Mouse (Mus musculus): ENCODE results near the gene Tomm6. TPM values are rescaled to one million over a fixed set of nuclear protein-coding genes. Genes with fewer than 3 reads are reported as not detected.

The Tomm6 gene
- polyA plus RNA-seq, 1 experiment from 2014 or later: 213 TPM

DNA sequence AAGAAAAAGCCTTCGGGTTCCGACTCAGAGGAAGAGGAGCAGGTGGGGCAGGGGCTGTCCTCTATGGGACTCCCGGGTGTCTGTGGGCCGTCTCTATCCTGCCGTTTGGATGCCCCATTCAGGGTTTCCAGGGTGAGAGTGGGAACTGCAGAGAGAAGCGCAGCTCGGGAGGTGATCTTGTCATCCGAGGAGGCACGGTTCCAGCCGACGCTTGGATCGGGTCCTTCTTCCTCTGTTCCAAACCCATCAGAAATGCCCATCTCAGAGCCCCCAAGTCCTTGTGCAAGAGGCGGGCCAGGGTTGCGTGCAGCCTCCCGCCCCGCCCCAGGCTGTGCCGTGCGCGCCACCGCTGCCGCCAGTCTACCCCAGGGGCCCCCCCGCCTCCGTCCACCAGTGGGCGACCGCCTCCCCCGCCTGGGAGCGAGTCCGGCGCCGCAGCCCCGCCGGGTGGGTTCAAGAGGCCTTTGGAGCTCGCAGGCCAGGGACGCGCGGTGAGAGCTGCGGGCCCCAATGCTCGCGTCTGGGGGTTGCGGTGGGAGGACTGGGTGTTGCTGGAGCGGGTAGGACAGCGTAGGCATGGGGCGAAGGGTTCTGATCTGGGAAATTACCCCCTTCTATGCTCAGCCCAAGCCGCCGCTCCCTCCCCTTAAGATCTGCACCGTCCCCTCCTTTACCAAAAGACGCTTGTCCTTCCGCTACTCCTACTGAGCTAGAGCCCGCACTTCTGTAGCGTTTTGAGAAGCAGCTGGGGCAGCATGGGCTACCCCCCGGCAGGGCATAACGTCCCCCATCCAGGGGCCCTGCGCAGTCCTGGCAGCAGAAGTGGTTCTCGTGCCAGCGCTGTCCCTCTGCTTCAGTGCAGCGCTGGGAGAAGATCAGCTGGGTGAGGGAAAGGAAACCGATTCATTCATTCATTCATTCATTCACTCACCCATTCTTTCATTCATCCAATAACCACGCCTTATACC lies 706 bp upstream of the Tomm6 start, which contains the start of gene Frs3:
Frs3 (plus strand) TSS at position 423 of the 968 bp plus-strand sequence.
- peaks cover 23% of the 10 kb centered on the region for H3K4me1 ChIP-seq (ENCODE audit: control insufficient read depth, low read depth, low read length)
- H3K4me2 ChIP-seq (ENCODE audit: low read depth, low read length): peak within 1 kb of the TSS; percentile 95
- peak within 1 kb of the TSS; percentile 77 for H3K9ac ChIP-seq (ENCODE audit: low read depth, low read length)
- peak within 1 kb of the TSS; percentile 79 for H3K27ac ChIP-seq (ENCODE audit: low read length)
- H3K4me3 ChIP-seq (ENCODE audit: low read depth, low read length): peak within 1 kb of the TSS; percentile 83
- no peaks in the 10 kb centered on the region for H3K9me3 ChIP-seq (replicated peaks; ENCODE audit: control insufficient read depth, low read length)
- peaks cover 3% of the 10 kb centered on the region; the same call in 1 of the 2 replicates for H3K36me3 ChIP-seq (ENCODE audit: control insufficient read depth, insufficient read depth)
- H3K27me3 ChIP-seq (ENCODE audit: control insufficient read depth, insufficient read depth, low read depth, low read length): no peaks in the 10 kb centered on the region; the same call in 1 of the 2 replicates
- peak; percentile 57 for ATAC-seq (ENCODE audit: low read depth)
- WGBS (ENCODE audit: insufficient replicate concordance): 1% methylated on average over 58 of the region's 58 CpGs

DNA sequence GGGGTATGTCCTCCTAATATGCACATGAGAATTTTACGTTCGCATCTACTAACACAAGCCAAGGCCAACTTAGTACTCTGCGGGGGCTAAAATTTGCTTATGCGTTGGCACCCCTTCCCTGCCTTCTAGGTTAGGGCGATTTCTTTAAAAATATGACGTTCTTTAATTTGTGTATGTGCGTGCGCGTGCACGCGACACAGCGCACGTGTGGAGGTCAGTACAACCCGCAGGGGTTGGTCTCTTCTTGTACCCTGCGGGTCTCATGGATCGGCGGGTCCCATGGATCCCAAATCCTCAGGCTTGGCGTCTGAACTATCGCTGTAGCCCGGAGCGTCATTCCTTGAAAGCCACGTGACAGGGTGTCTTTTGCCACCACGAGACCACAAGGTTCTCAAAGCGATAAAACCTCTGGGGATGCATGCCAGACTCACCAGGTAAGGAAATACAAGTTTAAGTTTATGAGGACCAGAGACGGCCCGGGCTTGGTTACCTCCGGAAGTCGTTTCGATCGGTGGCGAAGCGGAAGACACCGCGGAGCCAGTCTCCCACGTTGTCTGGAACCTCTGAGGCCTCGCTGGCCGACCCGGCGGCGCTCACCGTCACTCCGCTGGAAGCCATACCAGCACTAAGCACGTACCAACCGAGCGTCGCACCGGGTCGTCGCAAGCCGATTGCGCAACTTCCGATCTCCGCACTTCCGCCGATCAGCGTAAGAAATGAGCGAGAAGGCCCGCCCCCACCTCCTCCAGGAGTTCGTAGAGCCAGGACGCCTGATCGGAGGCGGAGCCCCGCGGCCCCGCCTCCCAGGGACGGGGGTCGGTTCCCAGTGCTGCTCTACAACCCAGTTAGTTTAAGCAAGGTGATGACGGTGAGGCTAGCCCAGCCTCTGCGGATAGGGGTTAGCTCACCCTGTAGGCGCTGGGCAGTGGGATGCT lies 510 bp downstream of the Tomm6 start:
- WGBS (ENCODE audit: insufficient replicate concordance): under 1% methylated on average over 70 of the region's 70 CpGs
- H3K36me3 ChIP-seq (ENCODE audit: control insufficient read depth, insufficient read depth): peaks cover 3% of the 10 kb centered on the region; the same call in 1 of the 2 replicates
- peaks cover 21% of the 10 kb centered on the region for H3K4me1 ChIP-seq (ENCODE audit: control insufficient read depth, low read depth, low read length)
- ATAC-seq (ENCODE audit: low read depth): peak; percentile 86
- peak overlapping the region; percentile 79 for H3K27ac ChIP-seq (ENCODE audit: low read length)
- no peaks in the 10 kb centered on the region for H3K9me3 ChIP-seq (replicated peaks; ENCODE audit: control insufficient read depth, low read length)
- H3K9ac ChIP-seq (ENCODE audit: low read depth, low read length): peak overlapping the region; percentile 77
- peak overlapping the region; percentile 95 for H3K4me2 ChIP-seq (ENCODE audit: low read depth, low read length)
- no peaks in the 10 kb centered on the region for H3K27me3 ChIP-seq (ENCODE audit: control insufficient read depth, insufficient read depth, low read depth, low read length)
- peak overlapping the region; percentile 83 for H3K4me3 ChIP-seq (ENCODE audit: low read depth, low read length)

DNA sequence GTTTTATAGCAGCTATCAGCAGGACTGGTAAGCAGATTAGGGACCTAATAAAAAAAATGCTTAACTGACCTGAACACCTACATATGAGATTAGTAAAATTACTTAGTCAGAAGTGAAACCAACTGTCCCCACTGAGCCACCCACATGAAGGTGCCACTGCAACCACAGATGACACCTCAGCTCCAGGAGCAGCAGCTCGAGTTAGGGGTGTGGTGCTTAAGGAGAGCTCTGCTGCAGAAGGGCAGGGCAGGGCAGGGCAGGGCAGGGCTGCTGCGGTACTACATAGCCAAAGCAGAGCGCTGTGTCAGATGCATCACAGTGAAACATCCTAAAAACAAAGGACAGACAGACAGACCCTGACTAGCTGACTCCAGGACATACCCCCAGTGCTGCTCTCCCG lies 5.3 kb downstream of the Tomm6 start:
- ATAC-seq (ENCODE audit: low read depth): no peak
- H3K9me3 ChIP-seq (replicated peaks; ENCODE audit: control insufficient read depth, low read length): no peaks in the 10 kb centered on the region
- no peaks in the 10 kb centered on the region for H3K27me3 ChIP-seq (ENCODE audit: control insufficient read depth, insufficient read depth, low read depth, low read length)
- H3K9ac ChIP-seq (ENCODE audit: low read depth, low read length): no peak overlapping the region
- H3K4me2 ChIP-seq (ENCODE audit: low read depth, low read length): no peak overlapping the region
- H3K36me3 ChIP-seq (ENCODE audit: control insufficient read depth, insufficient read depth): peaks cover 24% of the 10 kb centered on the region
- H3K4me3 ChIP-seq (ENCODE audit: low read depth, low read length): no peak overlapping the region
- WGBS (ENCODE audit: insufficient replicate concordance): 56% methylated on average over 4 of the region's 4 CpGs
- peaks cover 13% of the 10 kb centered on the region for H3K4me1 ChIP-seq (ENCODE audit: control insufficient read depth, low read depth, low read length)
- H3K27ac ChIP-seq (ENCODE audit: low read length): no peak overlapping the region

DNA sequence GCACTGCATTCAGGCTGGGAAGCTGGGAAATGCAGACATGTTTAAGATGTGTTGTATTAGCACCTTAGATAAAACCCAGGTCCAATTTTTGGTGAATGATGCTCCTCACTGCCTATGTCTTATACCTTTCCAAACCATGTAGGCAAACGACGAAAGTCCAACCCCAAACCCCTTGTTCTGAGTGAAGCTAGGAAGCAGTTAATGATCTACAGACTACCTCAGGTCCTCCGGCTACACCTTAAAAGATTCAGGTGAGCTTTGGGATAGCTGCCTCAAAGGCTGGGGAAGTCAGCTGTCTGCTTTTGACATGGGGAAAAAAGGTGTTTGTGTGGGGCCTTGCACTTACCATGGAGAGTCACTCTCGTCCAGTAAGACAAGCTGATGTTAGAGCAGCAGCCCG lies 9.5 kb downstream of the Tomm6 start:
- Histone ChIP-seq H3K4me3 (ENCODE audit: low read depth, low read length) (no peak overlapping the region), H3K36me3 (ENCODE audit: control insufficient read depth, insufficient read depth) (peaks cover 25% of the 10 kb centered on the region), H3K9ac (ENCODE audit: low read depth, low read length) (no peak overlapping the region), H3K27ac (ENCODE audit: low read length) (no peak overlapping the region), H3K27me3 (ENCODE audit: control insufficient read depth, insufficient read depth, low read depth, low read length) (no peaks in the 10 kb centered on the region), H3K4me1 (ENCODE audit: control insufficient read depth, low read depth, low read length) (no peaks in the 10 kb centered on the region), H3K9me3 (replicated peaks; ENCODE audit: control insufficient read depth, low read length) (no peaks in the 10 kb centered on the region), H3K4me2 (ENCODE audit: low read depth, low read length) (no peak overlapping the region)
- 80% methylated on average over 5 of the region's 5 CpGs for WGBS (ENCODE audit: insufficient replicate concordance)
- ATAC-seq (ENCODE audit: low read depth): no peak

DNA sequence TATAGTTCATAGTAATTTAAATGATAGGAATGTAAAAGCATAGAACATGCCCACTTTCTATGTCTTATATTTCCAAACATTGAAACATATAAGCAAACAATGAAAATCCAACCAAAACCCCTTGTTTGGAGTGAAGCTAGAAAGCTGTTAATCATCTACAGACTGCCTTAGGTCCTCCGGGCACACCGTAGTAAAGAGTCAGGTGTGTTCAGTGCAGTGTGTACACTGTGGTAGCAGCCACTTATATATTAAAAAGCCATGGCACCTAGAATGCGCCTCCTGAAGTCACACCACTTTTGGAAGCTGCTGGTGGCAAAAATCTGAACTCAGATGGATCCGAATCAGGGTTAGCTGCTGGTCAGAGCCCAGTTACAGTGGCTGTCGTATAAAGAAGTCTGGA lies 9.9 kb downstream of the Tomm6 start:
- Histone ChIP-seq H3K4me3 (ENCODE audit: low read depth, low read length) (no peak overlapping the region), H3K27me3 (ENCODE audit: control insufficient read depth, insufficient read depth, low read depth, low read length) (no peaks in the 10 kb centered on the region), H3K4me1 (ENCODE audit: control insufficient read depth, low read depth, low read length) (no peaks in the 10 kb centered on the region), H3K27ac (ENCODE audit: low read length) (no peak overlapping the region), H3K4me2 (ENCODE audit: low read depth, low read length) (no peak overlapping the region), H3K9ac (ENCODE audit: low read depth, low read length) (no peak overlapping the region), H3K36me3 (ENCODE audit: control insufficient read depth, insufficient read depth) (peaks cover 25% of the 10 kb centered on the region), H3K9me3 (replicated peaks; ENCODE audit: control insufficient read depth, low read length) (no peaks in the 10 kb centered on the region)
- 82% methylated on average over 5 of the region's 5 CpGs for WGBS (ENCODE audit: insufficient replicate concordance)
- ATAC-seq (ENCODE audit: low read depth): peak; percentile 81

DNA sequence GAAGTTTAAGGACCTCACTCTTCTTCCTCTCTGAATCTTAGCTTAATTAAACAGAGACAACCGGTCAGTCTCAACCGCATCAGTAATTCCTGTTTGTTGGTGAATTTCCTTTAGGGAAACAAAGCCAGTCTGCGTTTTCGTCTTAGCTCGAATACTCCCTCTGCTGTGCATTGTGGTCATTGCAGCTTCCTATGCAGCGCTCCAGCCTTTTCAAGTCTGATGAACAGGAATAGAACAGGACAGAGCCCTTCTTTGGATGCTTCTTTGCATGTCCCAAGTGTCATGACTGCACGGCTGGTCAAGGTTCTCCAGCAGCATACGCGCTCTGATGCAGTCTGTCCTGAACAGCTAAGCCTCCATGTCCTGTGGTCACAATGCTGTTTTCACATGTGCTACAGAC lies 11.6 kb downstream of the Tomm6 start:
- ATAC-seq (ENCODE audit: low read depth): no peak
- Histone ChIP-seq H3K4me2 (ENCODE audit: low read depth, low read length) (no peak overlapping the region), H3K27me3 (ENCODE audit: control insufficient read depth, insufficient read depth, low read depth, low read length) (peaks cover 11% of the 10 kb centered on the region), H3K36me3 (ENCODE audit: control insufficient read depth, insufficient read depth) (peaks cover 18% of the 10 kb centered on the region), H3K9ac (ENCODE audit: low read depth, low read length) (no peak overlapping the region), H3K27ac (ENCODE audit: low read length) (no peak overlapping the region), H3K4me1 (ENCODE audit: control insufficient read depth, low read depth, low read length) (peaks cover 2% of the 10 kb centered on the region; the same call in 1 of the 2 replicates), H3K4me3 (ENCODE audit: low read depth, low read length) (no peak overlapping the region), H3K9me3 (replicated peaks; ENCODE audit: control insufficient read depth, low read length) (no peaks in the 10 kb centered on the region)
- WGBS (ENCODE audit: insufficient replicate concordance): 25% methylated on average over 9 of the region's 9 CpGs

DNA sequence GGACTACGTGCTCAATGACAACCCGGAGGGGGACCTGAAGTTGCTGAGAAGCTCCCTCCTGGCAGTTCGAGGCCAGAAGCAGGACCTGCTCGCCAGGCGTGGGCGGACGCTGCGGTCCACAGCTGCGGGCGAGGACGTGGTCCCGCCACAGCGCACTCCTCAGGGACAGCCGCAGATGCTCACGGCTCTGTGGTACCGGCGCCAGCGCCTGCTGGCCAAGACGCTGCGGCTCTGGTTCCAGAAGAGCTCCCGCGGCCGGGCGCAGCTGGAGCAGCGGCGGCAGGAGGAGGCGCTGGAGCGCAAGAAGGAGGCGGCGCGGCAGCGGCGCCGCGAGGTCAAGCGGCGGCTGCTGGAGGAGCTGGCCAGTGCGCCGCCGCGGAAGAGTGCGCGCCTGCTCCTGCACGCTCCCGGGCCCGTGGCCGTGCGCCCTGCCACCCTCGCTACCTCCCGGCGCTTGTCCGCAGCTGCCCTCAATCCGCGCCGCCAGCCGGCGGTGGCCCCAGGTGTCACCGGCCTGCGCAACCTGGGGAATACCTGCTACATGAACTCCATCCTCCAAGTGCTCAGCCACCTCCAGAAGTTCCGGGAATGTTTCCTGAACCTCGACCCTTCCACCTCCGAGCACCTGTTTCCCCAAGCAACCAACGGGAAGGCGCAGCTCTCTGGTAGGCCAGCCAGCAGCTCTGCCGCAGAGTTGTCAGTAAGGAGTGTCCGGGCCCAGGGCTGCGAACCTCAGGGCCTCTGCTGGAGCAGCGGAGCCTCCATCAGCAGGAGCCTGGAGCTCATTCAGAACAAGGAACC lies 15.7 kb downstream of the Tomm6 start:
- Histone ChIP-seq H3K4me1 (ENCODE audit: control insufficient read depth, low read depth, low read length) (peaks cover 2% of the 10 kb centered on the region; the same call in 1 of the 2 replicates), H3K27ac (ENCODE audit: low read length) (no peak overlapping the region), H3K4me2 (ENCODE audit: low read depth, low read length) (peak overlapping the region; percentile 59), H3K36me3 (ENCODE audit: control insufficient read depth, insufficient read depth) (peaks cover 3% of the 10 kb centered on the region; the same call in 1 of the 2 replicates), H3K4me3 (ENCODE audit: low read depth, low read length) (peak overlapping the region; percentile 40), H3K9ac (ENCODE audit: low read depth, low read length) (no peak overlapping the region), H3K9me3 (replicated peaks; ENCODE audit: control insufficient read depth, low read length) (no peaks in the 10 kb centered on the region), H3K27me3 (ENCODE audit: control insufficient read depth, insufficient read depth, low read depth, low read length) (peaks cover 16% of the 10 kb centered on the region)
- WGBS (ENCODE audit: insufficient replicate concordance): 9% methylated on average over 67 of the region's 68 CpGs
- peak; percentile 27 for ATAC-seq (ENCODE audit: low read depth)

DNA sequence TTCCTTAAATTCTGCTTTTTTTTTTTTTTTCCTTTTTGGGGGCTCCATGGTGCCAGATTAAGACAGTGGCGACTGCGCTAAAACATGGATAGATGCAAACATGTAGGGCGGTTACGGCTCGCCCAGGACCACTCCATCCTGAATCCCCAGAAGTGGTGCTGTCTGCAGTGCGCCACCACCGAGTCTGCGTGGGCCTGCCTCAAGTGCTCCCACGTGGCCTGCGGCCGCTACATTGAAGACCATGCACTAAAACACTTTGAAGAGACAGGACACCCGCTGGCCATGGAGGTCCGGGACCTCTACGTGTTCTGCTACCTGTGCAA lies 16.2 kb downstream of the Tomm6 start:
- Histone ChIP-seq H3K36me3 (ENCODE audit: control insufficient read depth, insufficient read depth) (peaks cover 3% of the 10 kb centered on the region; the same call in 1 of the 2 replicates), H3K4me1 (ENCODE audit: control insufficient read depth, low read depth, low read length) (peaks cover 2% of the 10 kb centered on the region; the same call in 1 of the 2 replicates), H3K27ac (ENCODE audit: low read length) (no peak overlapping the region), H3K9me3 (replicated peaks; ENCODE audit: control insufficient read depth, low read length) (no peaks in the 10 kb centered on the region), H3K4me2 (ENCODE audit: low read depth, low read length) (peak overlapping the region; percentile 59), H3K27me3 (ENCODE audit: control insufficient read depth, insufficient read depth, low read depth, low read length) (peaks cover 16% of the 10 kb centered on the region), H3K9ac (ENCODE audit: low read depth, low read length) (no peak overlapping the region), H3K4me3 (ENCODE audit: low read depth, low read length) (peak overlapping the region; percentile 40)
- WGBS (ENCODE audit: insufficient replicate concordance): 30% methylated on average over 14 of the region's 14 CpGs
- 0 out of 2 replicates have a peak, but pooled peaks have one; percentile 13 for ATAC-seq (ENCODE audit: low read depth)
